Mouse (Mus musculus) hindlimb bud, embryonic 11.5 days (tissue): ENCODE measurements around the gene Gca.
"Not testable (repeated sequence)": the region's sequence is repeated elsewhere in the genome, so short reads cannot be mapped to it uniquely, and the experiment has no call there.

Experiments
- DNase-seq: peaks from one replicate; pipeline ENCODE4 v3.0.0-alpha.2; 2012; ENCODE audit warnings: low read depth, low spot score; ENCODE audit errors: extremely low spot score

Gene Gca

DNA sequence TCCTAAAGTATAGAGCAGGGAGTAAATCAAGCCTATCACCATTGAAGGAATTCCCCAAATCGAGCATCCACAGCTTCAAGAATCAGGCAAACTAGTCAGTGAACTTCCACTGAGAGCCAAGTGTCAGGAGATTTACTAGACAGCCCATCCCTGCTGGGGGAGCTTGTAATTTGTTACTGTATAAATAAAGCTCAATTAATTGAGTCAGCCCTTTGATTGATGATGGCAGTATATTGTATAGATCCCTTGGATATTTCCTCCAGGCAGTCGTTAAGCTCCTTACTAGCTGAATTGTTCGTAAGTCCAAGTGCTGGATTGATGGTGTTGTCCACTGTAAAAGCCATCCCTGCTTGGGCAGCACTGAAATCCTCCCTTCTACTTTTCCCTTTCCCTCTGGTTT, 5.8 kb downstream of the Gca start:
- DNase-seq, result no peak

DNA sequence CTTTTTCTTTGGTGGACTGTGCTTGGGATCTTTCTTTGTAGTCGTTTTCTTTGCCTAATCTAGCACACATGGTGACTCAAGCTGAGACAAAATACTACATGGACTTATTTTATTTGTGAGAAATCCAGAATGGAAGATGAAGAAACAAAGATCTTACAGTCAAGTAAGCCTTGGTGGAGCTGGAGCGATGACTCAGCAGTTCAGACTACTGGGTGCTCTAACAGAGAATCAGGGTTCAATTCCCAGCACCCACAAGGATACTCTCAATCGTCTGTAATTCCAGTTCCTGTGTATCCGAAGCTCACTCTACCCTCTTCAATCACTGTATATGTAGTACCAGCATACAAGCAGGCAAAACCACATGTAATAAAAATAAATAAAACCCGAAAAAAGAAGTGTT, 6.2 kb downstream of the Gca start:
- no peak for DNase-seq

DNA sequence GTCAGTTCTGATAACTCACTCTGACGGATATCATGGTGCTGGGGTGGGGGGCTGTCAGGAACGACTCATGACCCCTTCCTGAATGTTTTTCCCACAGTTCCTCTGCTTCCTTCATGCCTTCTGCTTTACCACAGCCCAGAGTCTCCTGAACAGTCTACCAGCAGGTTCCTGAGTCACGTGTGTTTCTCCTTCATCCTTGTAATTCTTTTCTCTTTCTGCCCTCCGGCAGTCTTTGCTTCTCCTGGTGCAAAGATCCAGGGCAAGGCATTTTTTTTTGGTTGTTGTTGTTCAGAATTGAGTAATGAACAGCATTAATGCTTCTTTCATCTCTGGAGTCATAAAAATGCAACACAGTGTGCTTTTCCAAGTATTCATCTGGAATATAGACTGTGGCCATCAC, 6.7 kb downstream of the Gca start:
- DNase-seq, result no peak

DNA sequence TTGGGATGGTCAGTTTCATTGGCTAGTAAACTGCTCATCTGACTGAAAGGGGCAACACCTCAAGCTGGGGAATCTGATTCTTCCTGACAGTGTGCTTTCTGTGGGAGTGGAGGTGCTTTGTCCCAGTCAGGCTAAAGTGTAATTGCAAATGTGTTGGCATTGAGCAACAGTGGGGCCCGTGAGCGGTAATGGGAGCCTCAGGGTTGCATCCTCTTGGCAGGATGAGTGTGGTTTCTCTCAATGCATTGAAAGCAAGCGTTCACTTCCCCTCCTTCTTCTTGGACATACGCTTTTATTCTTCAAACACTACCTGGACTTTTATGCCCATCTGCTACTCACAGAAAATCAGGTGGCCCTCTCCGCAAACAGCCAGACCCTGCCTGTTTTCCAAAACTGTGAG, 8.7 kb downstream of the Gca start:
- no peak for DNase-seq

DNA sequence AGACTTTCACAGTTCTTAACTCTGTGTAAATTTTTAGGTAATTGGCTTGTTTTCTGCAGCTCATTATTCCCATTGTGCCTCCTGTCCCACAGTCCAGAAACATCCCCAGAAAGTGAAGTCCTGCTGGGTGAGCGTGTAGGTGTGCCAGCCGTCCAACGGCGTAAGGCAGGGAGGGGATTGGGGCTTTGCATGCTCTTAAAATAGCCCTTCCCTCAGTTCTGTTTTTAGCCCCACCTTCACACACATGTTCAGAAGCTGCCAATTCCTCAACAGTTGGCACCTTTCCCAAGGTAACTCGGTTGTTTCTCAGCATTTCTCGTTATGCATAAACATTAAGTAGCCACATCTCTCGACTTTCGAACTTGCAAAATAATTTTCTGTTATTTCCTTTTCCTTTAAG, 17.6 kb downstream of the Gca start:
- no peak for DNase-seq

DNA sequence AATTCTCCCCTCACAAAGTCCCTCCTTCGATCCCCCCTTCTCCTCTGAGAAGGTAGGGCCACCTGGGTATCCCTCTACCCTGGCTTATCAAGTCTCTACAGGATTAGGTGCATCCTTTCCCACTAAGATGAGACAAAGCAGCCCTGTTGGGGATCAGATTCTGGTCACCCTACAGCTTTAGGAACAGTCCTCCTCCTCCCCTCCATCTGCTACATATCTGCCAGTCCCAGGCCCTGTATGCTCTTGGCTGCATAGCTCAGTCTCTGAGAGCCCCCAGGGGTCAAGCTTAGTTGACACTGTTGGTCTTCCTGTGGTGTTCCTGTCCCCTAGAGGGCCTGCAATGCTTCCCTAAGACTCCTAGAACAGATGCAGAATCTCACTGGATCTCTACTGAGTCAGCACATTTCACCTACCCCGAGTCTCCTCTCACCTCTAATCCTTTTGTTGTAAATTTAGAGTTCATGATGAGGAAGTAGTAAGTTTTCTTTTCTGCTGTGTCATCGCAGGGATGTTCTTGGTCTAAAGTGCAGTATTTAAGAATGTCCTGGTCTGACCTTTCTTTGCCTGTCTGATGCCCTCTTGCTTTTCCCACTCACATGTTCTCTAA, 21.0 kb downstream of the Gca start:
- DNase-seq, result no peak

DNA sequence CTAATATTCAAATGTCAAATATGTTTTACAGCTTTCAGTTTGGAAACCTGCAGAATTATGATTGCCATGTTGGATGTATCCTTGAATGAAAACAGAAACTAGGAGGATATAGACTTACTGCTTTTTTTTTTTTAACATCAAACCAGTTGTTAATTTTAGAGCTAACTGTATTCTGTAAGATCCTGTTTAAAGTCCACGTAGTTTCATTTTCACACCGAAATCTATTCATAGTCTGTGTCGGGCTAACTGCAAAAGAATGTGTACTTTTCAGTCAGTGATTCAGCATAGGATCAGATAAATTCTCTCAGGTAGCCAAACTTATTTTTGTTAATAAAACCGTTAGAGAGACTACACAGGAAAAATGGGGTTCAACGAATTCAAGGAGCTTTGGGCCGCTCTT, 21.8 kb downstream of the Gca start:
- no peak for DNase-seq

DNA sequence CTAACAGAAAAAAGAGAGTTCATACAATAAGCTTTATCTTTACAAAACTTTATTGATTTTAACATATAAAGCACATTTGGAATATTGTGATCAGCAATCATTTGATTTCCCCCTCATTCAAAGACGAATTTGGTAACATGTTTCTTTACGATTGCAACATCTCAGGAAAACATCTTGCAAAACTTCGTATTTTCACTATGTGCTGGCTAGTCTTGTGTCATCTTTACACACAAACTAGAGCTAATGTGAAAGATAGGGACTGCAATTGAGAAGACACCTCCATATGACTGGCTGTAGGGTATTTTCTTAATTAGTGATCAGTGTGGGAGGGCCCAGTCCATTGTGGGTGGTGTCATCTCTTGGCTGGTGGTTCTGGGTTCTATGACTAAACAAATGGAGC, 42.2 kb downstream of the Gca start:
- DNase-seq, result no peak

DNA sequence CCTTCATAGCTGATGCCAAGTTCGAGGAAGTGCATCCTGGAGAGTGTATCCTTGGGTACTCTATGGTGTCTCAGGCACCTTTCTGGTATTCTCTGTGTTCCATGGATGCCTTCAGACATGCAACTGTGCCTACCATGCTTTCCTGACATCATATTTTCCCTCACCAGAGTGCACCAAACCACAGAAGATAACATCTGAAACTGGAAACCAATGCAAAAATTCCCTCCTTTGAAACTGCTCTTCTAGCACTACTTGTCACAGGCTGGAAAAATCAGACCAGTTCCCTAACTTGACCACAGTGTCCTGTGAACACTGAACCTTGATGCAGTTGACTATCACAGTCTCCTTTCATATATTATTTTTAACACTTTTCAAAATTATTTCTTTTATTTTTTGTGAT, 45.5 kb downstream of the Gca start:
- DNase-seq, result no peak

DNA sequence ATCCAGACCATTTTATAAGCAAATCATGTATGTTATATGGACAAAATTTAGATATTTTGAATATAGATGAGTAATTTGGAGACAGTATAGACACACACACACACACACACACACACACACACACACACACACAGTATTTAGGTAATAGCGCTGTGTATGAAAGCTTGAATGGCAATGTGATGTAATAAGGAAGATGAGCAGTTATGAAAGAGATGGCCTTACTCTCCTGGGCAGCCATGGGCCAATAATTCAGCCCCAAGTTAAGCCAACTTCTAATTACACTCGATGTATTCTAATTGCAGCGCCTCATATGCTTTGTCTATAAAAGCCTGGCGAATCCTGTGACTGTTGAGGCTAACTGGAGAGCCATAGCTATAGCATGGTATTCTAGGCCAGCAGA, 50.3 kb downstream of the Gca start:
- not testable (repeated sequence) for DNase-seq

DNA sequence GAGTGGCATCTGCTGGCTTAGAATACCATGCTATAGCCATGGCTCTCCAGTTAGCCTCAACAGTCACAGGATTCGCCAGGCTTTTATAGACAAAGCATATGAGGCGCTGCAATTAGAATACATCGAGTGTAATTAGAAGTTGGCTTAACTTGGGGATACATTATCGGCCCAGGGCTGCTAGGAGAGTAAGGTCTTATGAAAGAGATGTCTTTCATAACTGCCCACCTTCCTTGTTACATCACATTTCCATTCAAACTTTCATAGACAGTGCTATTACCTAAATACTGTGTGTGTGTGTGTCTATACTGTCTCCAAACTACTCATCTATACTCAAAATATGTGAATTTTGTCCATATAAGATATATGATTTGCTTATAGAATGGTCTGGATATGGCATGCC, 51.2 kb downstream of the Gca start:
- no peak for DNase-seq

DNA sequence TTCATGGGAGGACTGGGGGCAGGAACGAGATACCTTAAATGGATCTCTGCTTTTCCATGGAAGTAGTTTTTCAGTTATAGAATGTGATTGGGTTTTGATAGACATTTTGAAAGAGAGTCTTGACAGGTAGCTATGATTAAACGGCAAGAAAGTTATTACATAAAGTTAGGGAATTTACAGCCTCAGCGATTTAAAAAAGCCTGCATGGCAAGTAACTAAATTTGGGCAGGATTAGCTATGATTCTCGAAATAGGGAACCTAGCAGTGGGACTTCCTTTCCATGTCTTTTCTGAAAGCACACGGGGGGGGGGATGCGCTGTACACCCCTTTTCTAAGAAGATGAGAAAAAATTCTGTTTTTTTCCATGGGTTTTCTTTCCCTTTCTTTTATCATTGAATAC, 53.2 kb downstream of the Gca start:
- no peak for DNase-seq

DNA sequence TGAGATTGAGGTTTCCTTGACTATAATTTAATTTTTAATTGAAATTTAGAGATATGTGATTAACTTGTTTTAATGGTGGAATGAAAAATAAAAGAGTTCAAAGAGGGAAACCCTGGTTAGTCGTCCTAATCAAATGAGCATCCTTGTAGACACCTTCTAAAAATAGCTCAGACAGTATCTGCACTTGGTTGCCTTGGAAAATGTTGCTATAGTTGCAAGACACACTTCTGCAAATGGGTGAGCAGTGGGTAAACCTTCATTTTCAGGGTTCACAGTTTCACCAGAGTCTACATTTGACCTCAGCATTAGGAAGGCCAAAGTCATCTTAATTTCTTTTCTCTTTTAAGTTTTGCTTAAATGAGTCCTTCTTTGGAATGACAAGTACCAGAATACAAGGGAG, 54.3 kb downstream of the Gca start:
- no peak for DNase-seq

DNA sequence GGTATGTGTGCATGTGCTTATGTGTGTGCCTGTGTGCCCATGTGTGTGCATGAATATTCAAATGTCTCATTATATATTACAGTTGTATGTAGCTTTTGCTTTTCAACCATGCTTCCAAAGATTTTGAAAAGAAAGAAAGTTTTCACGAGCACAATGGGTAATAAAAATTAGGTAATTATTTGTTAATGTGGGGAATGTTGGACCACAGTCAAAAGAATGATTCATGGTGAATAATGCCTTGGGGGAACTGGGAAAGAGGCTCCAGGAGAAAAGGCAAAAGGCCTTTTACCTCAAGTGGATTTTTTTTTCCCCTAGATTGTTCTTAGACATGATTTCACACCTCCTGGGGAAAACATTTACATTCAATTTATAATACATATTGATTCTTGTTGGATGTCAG, 61.9 kb downstream of the Gca start:
- DNase-seq, result no peak

DNA sequence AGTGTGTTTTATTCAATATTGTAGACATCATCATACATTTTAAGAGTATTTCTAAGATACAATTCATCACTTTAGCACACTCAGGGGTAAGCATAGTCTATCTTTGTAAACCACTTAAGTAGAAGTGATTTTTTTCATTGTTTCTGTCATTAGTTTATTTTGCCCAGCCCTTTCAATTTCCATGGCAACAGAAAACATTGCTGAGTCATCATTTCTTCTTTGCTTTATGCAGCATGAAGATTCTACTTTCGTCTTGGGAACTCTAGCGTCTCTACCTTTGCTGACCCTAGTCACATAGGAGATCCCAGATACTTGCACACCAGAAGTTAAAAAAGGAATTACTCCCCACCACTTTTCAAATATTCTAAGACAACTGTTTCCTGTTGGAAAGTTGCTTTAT, 63.6 kb downstream of the Gca start:
- no peak for DNase-seq

DNA sequence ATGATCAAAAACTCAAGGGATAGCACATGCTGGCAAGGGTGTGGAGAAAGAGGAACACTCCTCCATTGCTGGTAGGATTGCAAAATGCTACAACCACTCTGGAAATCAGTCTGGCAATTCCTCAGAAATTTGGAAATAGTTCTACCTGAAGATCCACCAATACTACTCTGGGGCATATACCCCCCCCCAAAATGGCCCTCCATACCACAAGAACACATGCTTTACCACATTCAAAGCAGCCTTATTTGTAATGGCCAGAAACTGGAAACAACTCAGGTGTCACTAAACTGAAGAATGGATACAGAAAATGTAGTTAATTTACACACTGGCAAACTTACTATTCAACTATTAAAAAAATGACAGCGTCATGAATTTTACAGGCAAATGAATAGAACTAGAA, 66.6 kb downstream of the Gca start:
- DNase-seq, result no peak

DNA sequence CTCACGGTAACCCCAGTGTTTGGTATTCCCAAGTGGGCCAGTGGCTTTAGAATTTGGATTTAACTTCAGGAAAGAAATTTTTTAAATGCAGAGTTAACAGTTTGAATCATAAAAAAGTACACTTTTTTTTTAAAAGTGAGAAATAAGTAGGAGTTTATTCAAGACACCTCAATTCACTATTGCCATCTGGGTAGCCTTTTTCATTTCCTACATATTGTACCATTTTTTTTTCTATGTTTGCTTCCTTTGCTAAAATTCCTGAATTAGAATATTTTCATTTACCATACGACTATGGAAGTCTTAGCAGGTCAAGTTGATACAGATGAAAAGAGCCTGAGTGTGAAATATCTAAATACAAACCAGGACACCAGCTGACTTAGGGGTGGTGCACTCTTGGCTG, 79.0 kb downstream of the Gca start:
- DNase-seq, result no peak
